Mouse (Mus musculus) forebrain, postnatal 0 days (tissue): ENCODE measurements around the gene Vmn2r13. TPM values are rescaled to one million over a fixed set of nuclear protein-coding genes. Genes with fewer than 3 reads are reported as not detected.
"Not testable (repeated sequence)": the region's sequence is repeated elsewhere in the genome, so short reads cannot be mapped to it uniquely, and the experiment has no call there.

Experiments
- ATAC-seq: fragments of 200-750 bp; cut with Nextera tagmentation; 2 replicates; pipeline ENCODE4 v1.8.0; 2017; ENCODE audit warnings: mild to moderate bottlenecking, moderate library complexity
- DNase-seq: peaks from one replicate; pipeline ENCODE4 v3.0.0-alpha.2; 2015
- H3K27ac ChIP-seq: fragments of 300-500 bp; sonication (generic); 2 replicates; pipeline ENCODE4 v1.5.1; 2014; ENCODE audit warnings: low read depth, mild to moderate bottlenecking, antibody characterized with exemption, low read length, moderate library complexity, mixed read lengths
- H3K27me3 ChIP-seq: fragments of 300-500 bp; sonication (generic); 2 replicates; pipeline ENCODE4 v1.6.1; 2014; ENCODE audit warnings: mild to moderate bottlenecking, low read length, mixed read lengths; ENCODE audit not compliant: insufficient read depth
- H3K36me3 ChIP-seq: fragments of 300-500 bp; sonication (generic); 2 replicates; pipeline ENCODE4 v1.6.1; 2014; ENCODE audit warnings: mild to moderate bottlenecking, moderate library complexity; ENCODE audit not compliant: insufficient read depth
- H3K4me1 ChIP-seq: fragments of 300-500 bp; sonication (generic); 2 replicates; pipeline ENCODE4 v1.6.1; 2014; ENCODE audit warnings: antibody characterized with exemption; ENCODE audit not compliant: insufficient read depth
- H3K4me2 ChIP-seq: fragments of 300-500 bp; sonication (generic); 2 replicates; pipeline ENCODE4 v1.6.1; 2014; ENCODE audit warnings: low read depth, mild to moderate bottlenecking, moderate library complexity
- H3K4me3 ChIP-seq: fragments of 300-500 bp; sonication (generic); 2 replicates; pipeline ENCODE4 v1.5.1; 2014; ENCODE audit warnings: low read depth, low read length, mixed read lengths
- H3K9ac ChIP-seq: fragments of 300-500 bp; sonication (generic); 2 replicates; pipeline ENCODE4 v1.6.1; 2014; ENCODE audit warnings: mild to moderate bottlenecking
- H3K9me3 ChIP-seq: fragments of 300-500 bp; sonication (generic); 2 replicates; pipeline ENCODE4 v1.6.1; 2016; ENCODE audit warnings: low read length
- CTCF ChIP-seq: sonication (generic); IDR thresholded peaks from 2 replicates; pipeline ENCODE4 v1.5.1; 2016; ENCODE audit warnings: antibody characterized with exemption, control low read depth, low read depth
- WGBS: fragments of 180-500 bp; shearing (Covaris S2); extraction: QIAGEN DNeasy Blood & Tissue Kit; methylation state at CpG from one replicate; pipeline ENCODE4 v1.1.7; 2014; 5-methylcytosine and 5-hydroxymethylcytosine counted together
- polyA plus RNA-seq: library from polyadenylated mRNA; unstranded; fragments of >200 nt; fragmentation: Nextera tagmentation; extraction: Ambion mirVana; gene quantifications from 2 replicates; pipeline ENCODE4 v1.2.1, GENCODE M21; 2015
- total RNA-seq: library from RNA; depleted of rRNA; stranded (reverse); fragments of >200 nt; gene quantifications from 2 replicates; pipeline ENCODE4 v1.2.3, GENCODE M21; 2014; rRNA removed

The Vmn2r13 gene
- total RNA-seq (not detected in 2 replicates), polyA plus RNA-seq (not detected in 2 replicates)

- not testable (repeated sequence) for H3K4me3 ChIP-seq, H3K27ac ChIP-seq, H3K36me3 ChIP-seq, DNase-seq, H3K4me2 ChIP-seq, H3K27me3 ChIP-seq, H3K4me1 ChIP-seq, H3K9me3 ChIP-seq, ATAC-seq, H3K9ac ChIP-seq
- WGBS, result 51% methylated on average over 2 of the region's 2 CpGs
Observed at GRCm38 (mm10) chr5:109192099-109192498, at the start of gene Vmn2r13. Vmn2r13 (minus strand) TSS chr5:109192199.

DNA sequence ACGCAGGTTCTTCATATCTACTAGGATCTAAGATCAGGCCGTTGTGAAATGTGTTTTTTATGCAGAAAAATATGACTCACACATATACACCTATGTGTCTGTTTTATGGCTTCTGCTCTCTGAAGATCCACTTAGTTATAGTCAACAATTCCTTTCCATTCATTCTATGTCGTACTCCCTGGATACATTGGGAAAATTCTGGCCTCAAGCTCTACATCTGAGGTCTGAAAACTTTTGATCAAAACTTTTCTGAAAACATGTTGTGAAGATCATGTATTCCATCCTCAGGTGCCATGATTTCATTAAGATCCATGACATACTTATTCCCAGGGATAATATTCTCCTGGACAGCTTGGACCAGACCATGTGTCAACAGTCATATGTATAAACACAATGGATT lies 32.6 kb upstream of the Vmn2r13 start, which contains the start of gene Vmn2r14:
Gene Vmn2r14, minus strand, starts transcription at position 101 of the 400 bp plus-strand sequence.
- H3K4me1 ChIP-seq, result no peaks in the 10 kb centered on the region
- H3K36me3 ChIP-seq, result no peaks in the 10 kb centered on the region
- no peak for ATAC-seq
- no peak within 1 kb of the TSS for H3K4me2 ChIP-seq
- no peak within 1 kb of the TSS for H3K27ac ChIP-seq
- no peak within 1 kb of the TSS for H3K4me3 ChIP-seq
- DNase-seq, result no peak
- WGBS, result 60% methylated on average over 3 of the region's 3 CpGs
- no peak within 1 kb of the TSS for H3K9ac ChIP-seq
- H3K27me3 ChIP-seq, result no peaks in the 10 kb centered on the region
- H3K9me3 ChIP-seq, result 0 out of 2 replicates have a peak, but pooled peaks cover 8% of the 10 kb centered on the region
- no peak for TF ChIP-seq CTCF

- H3K4me3 ChIP-seq, H3K27ac ChIP-seq, H3K9ac ChIP-seq, DNase-seq, H3K27me3 ChIP-seq, H3K36me3 ChIP-seq, H3K4me1 ChIP-seq, H3K4me2 ChIP-seq, ATAC-seq, H3K9me3 ChIP-seq: not testable (repeated sequence)
- WGBS, result 89% methylated on average over 4 of the region's 4 CpGs
Observed at GRCm38 (mm10) chr5:109166851-109167250, 25.1 kb downstream of the Vmn2r13 start.

DNA sequence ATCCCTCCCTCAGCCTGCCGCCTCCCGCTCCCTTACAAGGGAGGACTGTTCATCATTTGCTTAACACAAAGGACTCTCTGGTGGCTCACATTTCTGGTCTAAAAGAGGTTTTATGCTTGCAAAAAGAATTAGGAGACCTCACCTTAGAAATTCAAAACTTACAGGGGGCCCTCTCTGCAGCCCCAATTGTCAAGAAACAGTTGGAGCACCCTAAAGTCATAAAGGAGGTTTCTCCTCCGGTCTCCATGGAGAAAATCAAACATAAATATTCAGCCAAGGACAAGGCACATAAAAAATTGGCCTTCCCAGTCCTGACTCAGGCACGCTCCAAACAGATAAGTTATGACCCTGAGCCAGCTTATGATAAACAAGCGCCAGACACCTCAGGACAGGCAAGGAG lies 31.9 kb downstream of the Vmn2r13 start:
- no peak overlapping the region for H3K9ac ChIP-seq
- no peak for TF ChIP-seq CTCF
- ATAC-seq (no peak), DNase-seq (no peak)
- 93% methylated on average over 5 of the region's 5 CpGs for WGBS
- H3K27ac ChIP-seq, result no peak overlapping the region
- H3K4me3 ChIP-seq, result no peak overlapping the region
- H3K36me3 ChIP-seq, result no peaks in the 10 kb centered on the region
- H3K9me3 ChIP-seq, result no peaks in the 10 kb centered on the region
- no peaks in the 10 kb centered on the region for H3K4me1 ChIP-seq
- no peak overlapping the region for H3K4me2 ChIP-seq
- no peaks in the 10 kb centered on the region for H3K27me3 ChIP-seq

- not testable (repeated sequence) for ATAC-seq, DNase-seq, H3K4me3 ChIP-seq
Observed at GRCm38 (mm10) chr5:109159576-109159975, 32.4 kb downstream of the Vmn2r13 start.

GRCm38 (mm10) chr5:109158488-109159485 lies 33.2 kb downstream of the Vmn2r13 start:
- not testable (repeated sequence) for H3K4me2 ChIP-seq, H3K4me3 ChIP-seq, H3K36me3 ChIP-seq, H3K27me3 ChIP-seq, H3K9me3 ChIP-seq, DNase-seq, H3K27ac ChIP-seq, ATAC-seq, H3K9ac ChIP-seq, H3K4me1 ChIP-seq
- 79% methylated on average over 14 of the region's 14 CpGs for WGBS

More at GRCm38 (mm10) chr5:109159576-109159975, 32.4 kb downstream of the Vmn2r13 start:
- not testable (repeated sequence) for H3K27ac ChIP-seq, H3K4me1 ChIP-seq, H3K9me3 ChIP-seq, H3K27me3 ChIP-seq, H3K9ac ChIP-seq, H3K4me2 ChIP-seq, H3K36me3 ChIP-seq
- WGBS, result 74% methylated on average over 1 of the region's 1 CpGs

DNA sequence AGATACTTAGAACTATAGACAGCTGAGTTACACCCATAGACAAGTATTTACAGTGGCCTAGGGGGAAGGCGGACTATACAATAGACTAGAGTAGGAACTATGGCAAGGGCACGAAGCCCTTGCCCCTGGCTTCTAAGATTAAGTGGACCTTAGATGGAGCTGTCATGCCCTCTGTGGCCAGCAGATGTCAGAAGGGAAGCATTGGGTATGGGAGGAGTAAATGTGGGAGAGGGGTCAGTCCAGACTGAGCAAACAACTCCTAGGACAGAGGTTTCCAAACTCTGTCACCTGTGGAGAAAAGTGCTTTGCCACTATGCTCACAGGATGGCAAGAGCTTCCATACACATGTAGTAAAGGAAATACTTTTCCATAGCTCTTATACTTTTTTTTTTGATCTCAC lies 52.5 kb downstream of the Vmn2r13 start:
- Histone ChIP-seq H3K36me3 (no peaks in the 10 kb centered on the region), H3K27me3 (no peaks in the 10 kb centered on the region), H3K27ac (no peak overlapping the region), H3K9ac (no peak overlapping the region), H3K4me3 (no peak overlapping the region), H3K4me1 (no peaks in the 10 kb centered on the region), H3K4me2 (no peak overlapping the region), H3K9me3 (0 out of 2 replicates have a peak, but pooled peaks cover 10% of the 10 kb centered on the region)
- ATAC-seq (no peak), DNase-seq (no peak)
- WGBS, result 77% methylated on average over 2 of the region's 2 CpGs
- TF ChIP-seq CTCF, result no peak
